Mouse (Mus musculus) hindbrain, postnatal 0 days (tissue): ENCODE measurements around the gene Hhip. TPM values are rescaled to one million over a fixed set of nuclear protein-coding genes. Genes with fewer than 3 reads are reported as not detected.
"Not testable (repeated sequence)": the region's sequence is repeated elsewhere in the genome, so short reads cannot be mapped to it uniquely, and the experiment has no call there.

Experiments used
- ATAC-seq: fragments of 200-750 bp; cut with Nextera tagmentation; 2 replicates; pipeline ENCODE4 v1.8.0; 2017; ENCODE audit warnings: mild to moderate bottlenecking, moderate TSS enrichment, moderate library complexity
- DNase-seq: peaks from one replicate; pipeline ENCODE4 v3.0.0-alpha.2; 2015; ENCODE audit warnings: low spot score
- H3K27ac ChIP-seq: fragments of 300-500 bp; sonication (generic); 2 replicates; pipeline ENCODE4 v1.5.1; 2014; ENCODE audit warnings: mild to moderate bottlenecking
- H3K27me3 ChIP-seq: fragments of 300-500 bp; sonication (generic); 2 replicates; pipeline ENCODE4 v1.6.1; 2014; ENCODE audit warnings: low read length, mixed read lengths; ENCODE audit not compliant: insufficient read depth
- H3K36me3 ChIP-seq: fragments of 300-500 bp; sonication (generic); 2 replicates; pipeline ENCODE4 v1.6.1; 2014; ENCODE audit warnings: low read length, mixed read lengths; ENCODE audit not compliant: insufficient read depth
- H3K4me1 ChIP-seq: fragments of 300-500 bp; sonication (generic); 2 replicates; pipeline ENCODE4 v1.6.1; 2014; ENCODE audit warnings: antibody characterized with exemption, low read length, mixed read lengths; ENCODE audit not compliant: insufficient read depth
- H3K4me2 ChIP-seq: fragments of 300-500 bp; sonication (generic); 2 replicates; pipeline ENCODE4 v1.6.1; 2014; ENCODE audit warnings: low read depth, mild to moderate bottlenecking, low read length, moderate library complexity, mixed read lengths
- H3K4me3 ChIP-seq: fragments of 300-500 bp; sonication (generic); 2 replicates; pipeline ENCODE4 v1.5.1; 2014; ENCODE audit warnings: low read length
- H3K9ac ChIP-seq: fragments of 300-500 bp; sonication (generic); replicated peaks from 2 replicates; pipeline ENCODE4 v1.6.1; 2014; ENCODE audit warnings: mild to moderate bottlenecking, low read length, moderate library complexity, mixed read lengths
- H3K9me3 ChIP-seq: fragments of 300-500 bp; sonication (generic); 2 replicates; pipeline ENCODE4 v1.6.1; 2016; ENCODE audit warnings: low read length, mixed read lengths
- CTCF ChIP-seq: IDR thresholded peaks from 2 replicates; pipeline ENCODE4 v1.5.1; 2016; ENCODE audit warnings: antibody characterized with exemption, control low read depth, low read depth
- WGBS: fragments of 180-500 bp; shearing (Covaris S2); extraction: QIAGEN DNeasy Blood & Tissue Kit; methylation state at CpG from one replicate; pipeline ENCODE4 v1.1.7; 2014; 5-methylcytosine and 5-hydroxymethylcytosine counted together
- polyA plus RNA-seq: library from polyadenylated mRNA; unstranded; fragments of >200 nt; fragmentation: Nextera tagmentation; extraction: Ambion mirVana; gene quantifications from 2 replicates; pipeline ENCODE4 v1.2.1, GENCODE M21; 2015
- total RNA-seq: library from RNA; depleted of rRNA; stranded (reverse); fragments of >200 nt; gene quantifications from 2 replicates; pipeline ENCODE4 v1.2.3, GENCODE M21; 2014

Gene Hhip
- total and polyA plus RNA-seq, 2 experiments from 2014 or later: 3.0 to 4.9 TPM

GRCm38 (mm10) chr8:79993507-79993906 is 64.3 kb downstream of the Hhip start:
- Histone ChIP-seq H3K9ac (no peak overlapping the region), H3K27me3 (no peaks in the 10 kb centered on the region), H3K36me3 (no peaks in the 10 kb centered on the region), H3K4me3 (no peak overlapping the region), H3K9me3 (no peaks in the 10 kb centered on the region), H3K27ac (no peak overlapping the region), H3K4me1 (no peaks in the 10 kb centered on the region), H3K4me2 (no peak overlapping the region)
- ATAC-seq (no peak), DNase-seq (no peak)
- TF ChIP-seq CTCF: no peak
- WGBS: 70% methylated on average over 1 of the region's 1 CpGs

GRCm38 (mm10) chr8:79992121-79992848 is 65.5 kb downstream of the Hhip start:
- Histone ChIP-seq H3K27me3 (no peaks in the 10 kb centered on the region), H3K4me2 (no peak overlapping the region), H3K9ac (no peak overlapping the region), H3K27ac (no peak overlapping the region), H3K4me1 (no peaks in the 10 kb centered on the region), H3K36me3 (no peaks in the 10 kb centered on the region), H3K4me3 (no peak overlapping the region), H3K9me3 (no peaks in the 10 kb centered on the region)
- DNase-seq (no peak), ATAC-seq (no peak)
- 36% methylated on average over 9 of the region's 9 CpGs for WGBS
- no peak for TF ChIP-seq CTCF

DNA sequence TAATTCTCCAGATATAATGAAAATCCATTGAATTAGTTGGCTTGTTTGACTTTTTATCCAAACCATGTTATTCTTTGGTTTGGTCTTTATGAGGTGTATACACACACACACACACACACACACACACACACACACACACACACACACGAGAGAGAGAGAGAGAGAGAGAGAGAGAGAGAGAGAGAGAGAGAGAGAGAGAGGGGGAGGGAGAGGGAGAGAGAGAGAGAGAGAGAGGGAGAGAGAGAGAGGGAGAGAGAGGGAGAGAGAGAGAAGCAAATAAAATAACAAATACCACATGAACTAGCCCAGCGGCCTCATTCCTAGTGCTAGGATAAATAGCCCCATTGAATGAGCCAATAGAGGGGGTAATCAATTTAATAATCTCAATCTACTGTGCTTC is 66.4 kb downstream of the Hhip start:
- not testable (repeated sequence) for ATAC-seq, DNase-seq, H3K4me3 ChIP-seq, H3K4me2 ChIP-seq, H3K27ac ChIP-seq, H3K4me1 ChIP-seq, H3K9ac ChIP-seq, H3K27me3 ChIP-seq, H3K36me3 ChIP-seq, H3K9me3 ChIP-seq
- WGBS: 92% methylated on average over 1 of the region's 2 CpGs

GRCm38 (mm10) chr8:79984946-79985345 is 72.9 kb downstream of the Hhip start:
- Histone ChIP-seq H3K27me3 (no peaks in the 10 kb centered on the region), H3K27ac (no peak overlapping the region), H3K9ac (no peak overlapping the region), H3K4me3 (no peak overlapping the region), H3K36me3 (no peaks in the 10 kb centered on the region), H3K9me3 (no peaks in the 10 kb centered on the region), H3K4me2 (no peak overlapping the region), H3K4me1 (no peaks in the 10 kb centered on the region)
- DNase-seq: no peak
- ATAC-seq: no peak
- no peak for TF ChIP-seq CTCF
- WGBS: 44% methylated on average over 2 of the region's 2 CpGs

DNA sequence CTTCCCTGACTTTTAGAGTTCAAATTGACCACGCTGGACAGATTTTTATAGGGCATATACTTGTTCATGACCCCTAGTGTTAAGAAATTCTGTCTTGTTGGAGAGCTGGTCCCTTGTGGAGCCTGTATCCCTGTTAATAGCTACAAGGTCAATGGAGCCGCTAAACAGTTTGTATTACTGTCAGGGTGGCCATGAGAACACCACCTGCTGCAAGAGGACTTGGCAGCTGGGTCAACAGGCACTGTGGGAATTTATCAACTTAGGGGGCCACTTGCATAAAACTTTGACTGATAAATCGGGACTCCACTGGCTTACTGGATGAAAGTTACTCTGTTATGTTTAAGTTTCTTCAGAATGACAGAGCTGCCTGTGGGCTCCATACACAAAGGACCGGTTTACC is 75.7 kb downstream of the Hhip start:
- no peak overlapping the region for H3K9ac ChIP-seq
- H3K4me3 ChIP-seq: no peak overlapping the region
- H3K4me1 ChIP-seq: no peaks in the 10 kb centered on the region
- H3K9me3 ChIP-seq: no peaks in the 10 kb centered on the region
- no peak overlapping the region for H3K27ac ChIP-seq
- no peak overlapping the region for H3K4me2 ChIP-seq
- no peaks in the 10 kb centered on the region for H3K36me3 ChIP-seq
- DNase-seq: no peak
- no peak for TF ChIP-seq CTCF
- no peak for ATAC-seq
- WGBS: 61% methylated on average over 4 of the region's 4 CpGs
- no peaks in the 10 kb centered on the region for H3K27me3 ChIP-seq

DNA sequence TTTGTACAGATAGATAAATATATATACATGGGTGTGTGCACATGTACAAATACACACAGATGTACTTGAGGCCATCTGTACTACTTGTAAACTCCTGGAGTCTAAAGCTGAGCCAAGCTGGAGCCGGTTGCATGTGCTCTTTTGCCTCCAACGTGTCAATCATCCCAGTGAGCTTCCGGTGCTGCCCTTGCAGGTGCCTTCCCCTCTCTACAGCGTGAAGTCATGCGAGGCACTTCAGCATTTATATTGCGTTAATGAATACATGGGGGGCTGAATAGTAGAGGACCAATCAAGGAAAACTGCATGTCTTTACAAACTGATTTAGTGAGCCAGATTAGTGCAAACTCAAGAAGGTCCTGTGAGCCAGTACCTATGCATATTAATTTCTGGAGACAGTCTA is 91.6 kb downstream of the Hhip start:
- Histone ChIP-seq H3K9ac (no peak overlapping the region), H3K27me3 (no peaks in the 10 kb centered on the region), H3K9me3 (no peaks in the 10 kb centered on the region), H3K36me3 (no peaks in the 10 kb centered on the region), H3K27ac (no peak overlapping the region), H3K4me2 (no peak overlapping the region), H3K4me1 (no peaks in the 10 kb centered on the region), H3K4me3 (no peak overlapping the region)
- DNase-seq (no peak), ATAC-seq (no peak)
- WGBS: 43% methylated on average over 6 of the region's 6 CpGs
- TF ChIP-seq CTCF: no peak

GRCm38 (mm10) chr8:79952857-79953256 is 104.9 kb downstream of the Hhip start:
- Histone ChIP-seq H3K4me1 (no peaks in the 10 kb centered on the region), H3K27ac (no peak overlapping the region), H3K4me3 (no peak overlapping the region), H3K9me3 (no peaks in the 10 kb centered on the region), H3K9ac (no peak overlapping the region), H3K4me2 (no peak overlapping the region), H3K27me3 (no peaks in the 10 kb centered on the region), H3K36me3 (no peaks in the 10 kb centered on the region)
- whole genome bisulfite sequencing: 18% methylated on average over 3 of the region's 3 CpGs
- ATAC-seq (no peak), DNase-seq (no peak)
- TF ChIP-seq CTCF: 0 out of 2 replicates have a peak, but pooled peaks have one; percentile 12
